Mouse (Mus musculus) CH12.LX (cell line): ENCODE measurements around the gene Xiap. TPM values are rescaled to one million over a fixed set of nuclear protein-coding genes. Genes with fewer than 3 reads are reported as not detected.

Experiments used
- DNase-seq: peaks from one replicate; pipeline ENCODE4 v3.0.0-alpha.2; 2013; ENCODE audit errors: extremely low read depth
- H3K27ac ChIP-seq: 2 replicates; pipeline ENCODE4 v1.5.1; 2012; ENCODE audit warnings: low read depth, mild to moderate bottlenecking, control low read depth, moderate library complexity; ENCODE audit not compliant: insufficient read depth
- H3K27me3 ChIP-seq: replicated peaks from 2 replicates; pipeline ENCODE3; 2012; ENCODE audit warnings: inconsistent platforms
- H3K36me3 ChIP-seq, 2 experiments: replicated peaks in 1 of 2; 2 replicates each; pipeline versions ENCODE3 to v1.6.1; 2012; ENCODE audit warnings: inconsistent platforms in 1 of 2, low read length in 1 of 2, mild to moderate bottlenecking in 1 of 2, mixed read lengths in 1 of 2, moderate library complexity in 1 of 2; ENCODE audit not compliant: control insufficient read depth in 1 of 2, insufficient read depth in 1 of 2
- H3K4me1 ChIP-seq, 2 experiments: 2 replicates each; pipeline ENCODE4 v1.6.1; 2012; ENCODE audit warnings: inconsistent platforms in 1 of 2, moderate library complexity in 1 of 2; ENCODE audit not compliant: insufficient read depth in 2 of 2, control insufficient read depth in 1 of 2
- H3K4me2 ChIP-seq: 2 replicates; pipeline ENCODE4 v1.6.1; 2012; ENCODE audit warnings: low read depth, mild to moderate bottlenecking, control low read depth; ENCODE audit not compliant: poor library complexity, insufficient read depth, severe bottlenecking
- H3K4me3 ChIP-seq, 3 experiments: fragments of 150-350 bp in 1 of 3; sonication (generic) in 1 of 3; replicated peaks in 1 of 3; 2 replicates each; pipeline versions ENCODE3 to v1.5.1; 2011 to 2012; ENCODE audit warnings: low read depth in 2 of 3, low read length in 2 of 3, mild to moderate bottlenecking in 2 of 3, moderate library complexity in 2 of 3, control low read depth in 1 of 3, improper control_type of control experiment in 1 of 3, inconsistent platforms in 1 of 3, mixed read lengths in 1 of 3; ENCODE audit not compliant: poor library complexity in 1 of 3
- H3K79me2 ChIP-seq: replicated peaks from 2 replicates; pipeline ENCODE4 v1.6.1; 2012; ENCODE audit warnings: mild to moderate bottlenecking, moderate library complexity; ENCODE audit not compliant: control insufficient read depth, poor library complexity, insufficient read depth, severe bottlenecking; ENCODE audit errors: extremely low read depth
- H3K9ac ChIP-seq: 2 replicates; pipeline ENCODE4 v1.6.1; 2012; ENCODE audit warnings: low read depth, mild to moderate bottlenecking, control low read depth, moderate library complexity; ENCODE audit not compliant: insufficient read depth
- H3K9me3 ChIP-seq: replicated peaks from 2 replicates; pipeline ENCODE3; 2012; ENCODE audit warnings: low read length, inconsistent platforms, mixed read lengths
- E2F4 ChIP-seq: IDR thresholded peaks from 2 replicates; pipeline ENCODE4 v1.6.1; 2011; ENCODE audit warnings: low read depth, low read length, improper control_type of control experiment; ENCODE audit not compliant: insufficient replicate concordance
- ETS1 ChIP-seq: conservative IDR thresholded peaks from 2 replicates; pipeline ENCODE4 v1.6.1; 2012; ENCODE audit warnings: low read depth, mild to moderate bottlenecking, inconsistent platforms, low read length, improper control_type of control experiment, moderate library complexity
- GABPA ChIP-seq: IDR thresholded peaks from 2 replicates; pipeline ENCODE4 v1.6.1; 2012; ENCODE audit warnings: low read depth, low read length, improper control_type of control experiment, inconsistent platforms; ENCODE audit not compliant: insufficient replicate concordance
- HCFC1 ChIP-seq: IDR thresholded peaks from 2 replicates; pipeline ENCODE4 v1.6.1; 2012; ENCODE audit warnings: low read depth, mild to moderate bottlenecking, inconsistent platforms, low read length, improper control_type of control experiment
- KAT2A ChIP-seq: IDR thresholded peaks from 2 replicates; pipeline ENCODE4 v1.6.1; 2012; ENCODE audit warnings: low read length, improper control_type of control experiment, inconsistent platforms; ENCODE audit not compliant: insufficient replicate concordance
- MAZ ChIP-seq: IDR thresholded peaks from 2 replicates; pipeline ENCODE4 v1.6.1; 2012; ENCODE audit warnings: low read depth, mild to moderate bottlenecking, inconsistent platforms, low read length, improper control_type of control experiment, moderate library complexity
- MEF2A ChIP-seq: IDR thresholded peaks from 2 replicates; pipeline ENCODE4 v1.6.1; 2014; ENCODE audit warnings: low read depth, mild to moderate bottlenecking, inconsistent platforms, low read length, improper control_type of control experiment, borderline replicate concordance
- MXI1 ChIP-seq: IDR thresholded peaks from 2 replicates; pipeline ENCODE4 v1.6.1; 2011; ENCODE audit warnings: mild to moderate bottlenecking, low read depth, low read length, improper control_type of control experiment
- MYC ChIP-seq: IDR thresholded peaks from 2 replicates; pipeline ENCODE4 v1.6.1; 2011; ENCODE audit warnings: low read depth, mild to moderate bottlenecking, improper control_type of control experiment, low read length
- NELFE ChIP-seq: IDR thresholded peaks from 2 replicates; pipeline ENCODE4 v1.6.1; 2011; ENCODE audit warnings: low read depth, low read length, improper control_type of control experiment
- NRF1 ChIP-seq: IDR thresholded peaks from 2 replicates; pipeline ENCODE4 v1.6.1; 2014; ENCODE audit warnings: low read depth, mild to moderate bottlenecking, inconsistent platforms, low read length, improper control_type of control experiment, moderate library complexity
- PAX5 ChIP-seq: IDR thresholded peaks from 2 replicates; pipeline ENCODE4 v1.6.1; 2012; ENCODE audit warnings: low read length, inconsistent platforms, mixed read lengths
- RCOR1 ChIP-seq: conservative IDR thresholded peaks from 2 replicates; pipeline ENCODE4 v1.6.1; 2012; ENCODE audit warnings: low read depth, mild to moderate bottlenecking, inconsistent platforms, low read length, improper control_type of control experiment
- SIN3A ChIP-seq: IDR thresholded peaks from 2 replicates; pipeline ENCODE4 v1.6.1; 2012; ENCODE audit warnings: low read length, improper control_type of control experiment, inconsistent platforms
- SMC3 ChIP-seq: IDR thresholded peaks from 2 replicates; pipeline ENCODE4 v1.6.1; 2011; ENCODE audit warnings: low read depth, low read length, improper control_type of control experiment
- TBP ChIP-seq: conservative IDR thresholded peaks from 2 replicates; pipeline ENCODE4 v1.6.1; 2011; ENCODE audit warnings: low read depth, low read length, improper control_type of control experiment
- UBTF ChIP-seq: IDR thresholded peaks from 2 replicates; pipeline ENCODE4 v1.6.1; 2012; ENCODE audit warnings: low read depth, mild to moderate bottlenecking, inconsistent platforms, low read length, improper control_type of control experiment, moderate library complexity
- USF2 ChIP-seq: conservative IDR thresholded peaks from 2 replicates; pipeline ENCODE4 v1.6.1; 2011; ENCODE audit warnings: low read depth, low read length, improper control_type of control experiment
- ZKSCAN1 ChIP-seq: IDR thresholded peaks from 2 replicates; pipeline ENCODE4 v1.6.1; 2012; ENCODE audit warnings: low read depth, inconsistent platforms, low read length, improper control_type of control experiment, borderline replicate concordance
- dilution Hi-C: fragments of 300-500 bp; cut with MboI; formaldehyde crosslinking; loops from 2 replicates; pipeline ENCODE4 v1.14.3; 2020; ENCODE audit warnings: low sequenced_read_pairs; ENCODE audit not compliant: extremely low pct_unique_long_range_greater_than_20kb, extremely low pct_ligation_motif_present
- in situ Hi-C: fragments of 300-500 bp; cut with MboI; formaldehyde crosslinking; loops from 3 replicates; pipeline ENCODE4 v1.14.3; 2019; ENCODE audit warnings: low sequenced_read_pairs, low pct_ligation_motif_present, low pct_unique_long_range_greater_than_20kb, mixed read lengths
- polyA plus RNA-seq: library from polyadenylated mRNA; unstranded; fragments of >175 nt; gene quantifications from 2 replicates; pipeline ENCODE4 v1.2.1, GENCODE M21; 2012; ENCODE audit warnings: low read depth; ENCODE audit not compliant: insufficient read length
- total RNA-seq, 2 experiments: library from RNA; depleted of rRNA; stranded (reverse); fragments of 300-350 nt in 1 of 2; fragments of >200 nt in 1 of 2; gene quantifications; 2 replicates each; pipeline ENCODE4 v1.2.3; 2012 to 2014

The Xiap gene
- total and polyA plus RNA-seq, 3 experiments, result 11.7 to 26.7 (median 17.9) TPM

GRCm38 (mm10) chrX:42142620-42143019 lies 83.1 kb downstream of the Xiap start:
- dilution Hi-C loops, result no loop called here
- Histone ChIP-seq H3K27ac (no peak overlapping the region), H3K36me3 (no peaks in the 10 kb centered on the region), H3K4me1 (no peaks in the 10 kb centered on the region), H3K9ac (no peak overlapping the region), H3K4me2 (no peak overlapping the region), H3K9me3 (no peaks in the 10 kb centered on the region), H3K4me3 (no peak overlapping the region), H3K79me2 (no peaks in the 10 kb centered on the region), H3K27me3 (no peaks in the 10 kb centered on the region)
- in situ Hi-C loops, result loop anchor here (10.0 kb wide), 1 partner anchor 68 kb away; no protein-coding TSS in a partner anchor
- no peak for TF ChIP-seq E2F4
- no peak for TF ChIP-seq GABPA
- TF ChIP-seq RCOR1, result no peak
- no peak for DNase-seq

- in situ Hi-C loops, result loop anchor here (10.0 kb wide), 1 partner anchor 69 kb away; no protein-coding TSS in a partner anchor
- Histone ChIP-seq H3K4me2 (no peak overlapping the region), H3K4me1 (peaks cover 0 to 5% of the 10 kb centered on the region in 2 experiments; a peak in 1 of 4 replicates), H3K36me3 (no peaks in the 10 kb centered on the region), H3K4me3 (no peak overlapping the region), H3K79me2 (no peaks in the 10 kb centered on the region), H3K27me3 (no peaks in the 10 kb centered on the region), H3K9me3 (no peaks in the 10 kb centered on the region), H3K9ac (no peak overlapping the region), H3K27ac (no peak overlapping the region)
- TF ChIP-seq MXI1, result no peak
- no peak for TF ChIP-seq SMC3
- no peak for TF ChIP-seq RCOR1
- TF ChIP-seq E2F4, result no peak
- TF ChIP-seq TBP, result no peak
- TF ChIP-seq MAZ, result no peak
- no peak for TF ChIP-seq MEF2A
- TF ChIP-seq NELFE, result no peak
- no peak for TF ChIP-seq MYC
- no peak for TF ChIP-seq GABPA
- TF ChIP-seq UBTF, result no peak
- no peak for TF ChIP-seq SIN3A
- TF ChIP-seq KAT2A, result no peak
- TF ChIP-seq ETS1, result no peak
- no peak for TF ChIP-seq ZKSCAN1
- no peak for TF ChIP-seq USF2
- TF ChIP-seq HCFC1, result no peak
- no peak for TF ChIP-seq NRF1
- no peak for TF ChIP-seq PAX5
- DNase-seq, result no peak
- dilution Hi-C loops, result no loop called here
Observed at GRCm38 (mm10) chrX:42143991-42144390, 84.5 kb downstream of the Xiap start.
